Mouse (Mus musculus): ENCODE results near the gene Hsd11b2. TPM values are rescaled to one million over a fixed set of nuclear protein-coding genes. Genes with fewer than 3 reads are reported as not detected.

Gene Hsd11b2
- polyA plus RNA-seq, 1 experiment from 2014 or later = 3.8 TPM

DNA sequence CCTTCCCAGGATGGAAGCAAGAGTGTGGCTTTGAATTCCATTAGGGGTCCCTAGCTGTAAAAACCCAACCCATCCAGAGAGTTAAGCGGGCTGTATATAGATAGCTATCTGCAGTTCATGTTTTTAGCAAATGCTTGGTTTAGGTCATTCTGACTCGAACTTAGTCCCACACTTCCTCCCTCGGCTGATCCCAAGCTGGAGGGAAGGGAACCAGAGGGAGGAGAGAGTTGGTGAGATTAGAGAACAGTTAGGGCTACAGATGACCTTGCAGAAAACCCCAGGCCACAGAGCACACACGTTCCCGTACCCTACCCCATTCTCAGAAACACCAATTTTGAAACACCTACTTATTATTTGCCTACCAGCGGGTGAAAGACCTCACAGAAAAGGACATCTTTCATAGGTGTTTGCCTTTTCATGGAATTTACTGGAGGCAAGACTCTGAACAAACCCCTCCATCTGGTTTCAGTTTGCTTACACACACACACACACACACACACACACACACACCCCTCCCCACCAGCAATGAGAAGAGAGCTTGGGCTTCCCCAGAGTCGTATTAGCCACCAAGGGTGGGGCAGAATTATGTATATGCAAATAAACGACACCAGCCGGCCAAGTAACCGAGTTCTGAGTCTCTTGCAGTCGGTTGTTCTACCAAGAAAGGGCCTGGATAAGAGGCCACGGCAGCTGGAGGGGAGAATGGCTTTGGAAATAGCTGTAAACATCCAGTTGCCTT is 8.4 kb upstream of the Hsd11b2 start:
- DNase-seq (ENCODE audit: low spot score) (no peak), ATAC-seq (replicated peaks; ENCODE audit: low FRiP score, low TSS enrichment, low read depth) (no peak)
- no peak overlapping the region for H3K4me3 ChIP-seq (ENCODE audit: low read depth, low read length)
- no peak overlapping the region for H3K27ac ChIP-seq (ENCODE audit: low read depth)
- H3K9ac ChIP-seq (ENCODE audit: low read length) = no peak overlapping the region
- no peaks in the 10 kb centered on the region for H3K27me3 ChIP-seq (replicated peaks; ENCODE audit: control insufficient read depth, insufficient read depth, low read length)
- no peaks in the 10 kb centered on the region for H3K9me3 ChIP-seq (ENCODE audit: control insufficient read depth, low read length)
- H3K4me2 ChIP-seq (ENCODE audit: low read length) = no peak overlapping the region
- no peaks in the 10 kb centered on the region for H3K36me3 ChIP-seq (ENCODE audit: control insufficient read depth, insufficient read depth, low read length)
- 40% methylated on average over 12 of the region's 12 CpGs for WGBS
- H3K4me1 ChIP-seq (replicated peaks; ENCODE audit: control insufficient read depth, insufficient read depth, low read length) = no peaks in the 10 kb centered on the region

GRCm38 (mm10) chr8:105514194-105514593 is 4.4 kb upstream of the Hsd11b2 start:
- Histone ChIP-seq H3K27ac (ENCODE audit: low read depth) (no peak overlapping the region), H3K27me3 (replicated peaks; ENCODE audit: control insufficient read depth, insufficient read depth, low read length) (0 out of 2 replicates have a peak, but pooled peaks cover 3% of the 10 kb centered on the region), H3K9me3 (ENCODE audit: control insufficient read depth, low read length) (no peaks in the 10 kb centered on the region), H3K4me2 (ENCODE audit: low read length) (no peak overlapping the region), H3K9ac (ENCODE audit: low read length) (no peak overlapping the region), H3K36me3 (ENCODE audit: control insufficient read depth, insufficient read depth, low read length) (no peaks in the 10 kb centered on the region), H3K4me1 (replicated peaks; ENCODE audit: control insufficient read depth, insufficient read depth, low read length) (peaks cover 11% of the 10 kb centered on the region; the same call in 1 of the 2 replicates), H3K4me3 (ENCODE audit: low read depth, low read length) (no peak overlapping the region)
- whole genome bisulfite sequencing = 86% methylated on average over 6 of the region's 6 CpGs
- DNase-seq (ENCODE audit: low spot score) = no peak
- no peak for ATAC-seq (replicated peaks; ENCODE audit: low FRiP score, low TSS enrichment, low read depth)

GRCm38 (mm10) chr8:105514656-105515055 is 3.9 kb upstream of the Hsd11b2 start:
- DNase-seq (ENCODE audit: low spot score) (no peak), ATAC-seq (replicated peaks; ENCODE audit: low FRiP score, low TSS enrichment, low read depth) (no peak)
- H3K4me3 ChIP-seq (ENCODE audit: low read depth, low read length) = no peak overlapping the region
- peaks cover 16% of the 10 kb centered on the region for H3K4me1 ChIP-seq (replicated peaks; ENCODE audit: control insufficient read depth, insufficient read depth, low read length)
- no peak overlapping the region for H3K4me2 ChIP-seq (ENCODE audit: low read length)
- no peak overlapping the region for H3K27ac ChIP-seq (ENCODE audit: low read depth)
- no peak overlapping the region for H3K9ac ChIP-seq (ENCODE audit: low read length)
- H3K27me3 ChIP-seq (replicated peaks; ENCODE audit: control insufficient read depth, insufficient read depth, low read length) = 0 out of 2 replicates have a peak, but pooled peaks cover 3% of the 10 kb centered on the region
- no peaks in the 10 kb centered on the region for H3K36me3 ChIP-seq (ENCODE audit: control insufficient read depth, insufficient read depth, low read length)
- WGBS = 63% methylated on average over 5 of the region's 5 CpGs
- no peaks in the 10 kb centered on the region for H3K9me3 ChIP-seq (ENCODE audit: control insufficient read depth, low read length)

DNA sequence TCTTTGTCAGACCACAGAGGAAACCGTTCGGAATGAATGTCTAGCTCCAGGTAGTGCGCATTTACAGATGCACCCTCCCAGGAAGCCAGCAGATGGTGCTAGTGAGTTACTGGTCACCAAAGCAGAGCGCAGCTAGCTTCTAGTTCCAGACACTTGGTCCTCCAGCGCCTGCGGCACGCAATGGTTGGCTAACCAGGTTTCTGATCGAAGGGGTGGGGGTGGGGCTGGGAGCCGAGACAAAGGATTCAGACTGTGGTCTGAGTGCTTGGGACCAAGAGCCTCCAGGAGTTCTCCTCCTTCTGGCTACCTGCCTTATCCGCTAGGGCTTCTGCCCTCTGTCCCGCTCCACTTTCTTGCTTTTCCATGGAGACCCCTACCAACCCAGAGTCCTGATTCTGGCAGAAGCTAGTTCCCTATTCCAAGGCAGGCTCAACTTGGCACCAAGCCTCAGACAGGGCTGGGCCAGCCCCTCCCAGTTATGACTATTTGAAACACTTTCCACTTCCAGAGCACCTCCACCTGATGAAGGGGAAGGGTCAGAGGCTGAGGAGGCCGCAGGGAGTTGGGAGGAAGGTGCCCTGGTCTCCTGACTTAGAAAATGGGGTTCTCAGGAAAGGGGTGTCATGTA is 2.4 kb upstream of the Hsd11b2 start:
- peak; percentile 24; the same call in 1 of the 2 replicates for ATAC-seq (replicated peaks; ENCODE audit: low FRiP score, low TSS enrichment, low read depth)

GRCm38 (mm10) chr8:105517346-105517745 is 1.2 kb upstream of the Hsd11b2 start:
- 30% methylated on average over 8 of the region's 8 CpGs for WGBS
- Histone ChIP-seq H3K36me3 (ENCODE audit: control insufficient read depth, insufficient read depth, low read length) (no peaks in the 10 kb centered on the region), H3K4me1 (replicated peaks; ENCODE audit: control insufficient read depth, insufficient read depth, low read length) (peaks cover 36% of the 10 kb centered on the region), H3K27ac (ENCODE audit: low read depth) (no peak overlapping the region), H3K4me2 (ENCODE audit: low read length) (peak overlapping the region; percentile 22; the same call in 1 of the 2 replicates), H3K4me3 (ENCODE audit: low read depth, low read length) (no peak overlapping the region), H3K27me3 (replicated peaks; ENCODE audit: control insufficient read depth, insufficient read depth, low read length) (0 out of 2 replicates have a peak, but pooled peaks cover 3% of the 10 kb centered on the region), H3K9ac (ENCODE audit: low read length) (no peak overlapping the region), H3K9me3 (ENCODE audit: control insufficient read depth, low read length) (no peaks in the 10 kb centered on the region)
- DNase-seq (ENCODE audit: low spot score) = no peak
- no peak for ATAC-seq (replicated peaks; ENCODE audit: low FRiP score, low TSS enrichment, low read depth)

More for the DNA sequence above, 2.4 kb upstream of the Hsd11b2 start:
- no peak overlapping the region for H3K27ac ChIP-seq (ENCODE audit: low read depth)
- peaks cover 30% of the 10 kb centered on the region for H3K4me1 ChIP-seq (replicated peaks; ENCODE audit: control insufficient read depth, insufficient read depth, low read length)
- no peak overlapping the region for H3K9ac ChIP-seq (ENCODE audit: low read length)
- H3K4me2 ChIP-seq (ENCODE audit: low read length) = peak overlapping the region; percentile 33; the same call in 1 of the 2 replicates
- DNase-seq (ENCODE audit: low spot score) = peak; percentile 89
- H3K27me3 ChIP-seq (replicated peaks; ENCODE audit: control insufficient read depth, insufficient read depth, low read length) = 0 out of 2 replicates have a peak, but pooled peaks cover 3% of the 10 kb centered on the region
- H3K36me3 ChIP-seq (ENCODE audit: control insufficient read depth, insufficient read depth, low read length) = no peaks in the 10 kb centered on the region
- WGBS = 11% methylated on average over 12 of the region's 12 CpGs
- no peak overlapping the region for H3K4me3 ChIP-seq (ENCODE audit: low read depth, low read length)
- H3K9me3 ChIP-seq (ENCODE audit: control insufficient read depth, low read length) = no peaks in the 10 kb centered on the region

GRCm38 (mm10) chr8:105519591-105519990 is 1.0 kb downstream of the Hsd11b2 start:
- 0 out of 2 replicates have a peak, but pooled peaks cover 3% of the 10 kb centered on the region for H3K27me3 ChIP-seq (replicated peaks; ENCODE audit: control insufficient read depth, insufficient read depth, low read length)
- no peak overlapping the region for H3K27ac ChIP-seq (ENCODE audit: low read depth)
- H3K36me3 ChIP-seq (ENCODE audit: control insufficient read depth, insufficient read depth, low read length) = peaks cover 9% of the 10 kb centered on the region
- no peaks in the 10 kb centered on the region for H3K9me3 ChIP-seq (ENCODE audit: control insufficient read depth, low read length)
- H3K4me3 ChIP-seq (ENCODE audit: low read depth, low read length) = peak overlapping the region; percentile 54
- no peak for ATAC-seq (replicated peaks; ENCODE audit: low FRiP score, low TSS enrichment, low read depth)
- no peak for DNase-seq (ENCODE audit: low spot score)
- H3K4me2 ChIP-seq (ENCODE audit: low read length) = peak overlapping the region; percentile 99
- WGBS = 9% methylated on average over 2 of the region's 2 CpGs
- H3K9ac ChIP-seq (ENCODE audit: low read length) = no peak overlapping the region
- peaks cover 44% of the 10 kb centered on the region for H3K4me1 ChIP-seq (replicated peaks; ENCODE audit: control insufficient read depth, insufficient read depth, low read length)

GRCm38 (mm10) chr8:105520521-105520920 is 2.0 kb downstream of the Hsd11b2 start:
- Histone ChIP-seq H3K27me3 (replicated peaks; ENCODE audit: control insufficient read depth, insufficient read depth, low read length) (0 out of 2 replicates have a peak, but pooled peaks cover 3% of the 10 kb centered on the region), H3K9me3 (ENCODE audit: control insufficient read depth, low read length) (no peaks in the 10 kb centered on the region), H3K27ac (ENCODE audit: low read depth) (no peak overlapping the region), H3K4me1 (replicated peaks; ENCODE audit: control insufficient read depth, insufficient read depth, low read length) (peaks cover 44% of the 10 kb centered on the region), H3K4me2 (ENCODE audit: low read length) (no peak overlapping the region), H3K36me3 (ENCODE audit: control insufficient read depth, insufficient read depth, low read length) (peaks cover 18% of the 10 kb centered on the region), H3K9ac (ENCODE audit: low read length) (no peak overlapping the region), H3K4me3 (ENCODE audit: low read depth, low read length) (no peak overlapping the region)
- WGBS = 31% methylated on average over 5 of the region's 5 CpGs
- ATAC-seq (replicated peaks; ENCODE audit: low FRiP score, low TSS enrichment, low read depth) = no peak
- no peak for DNase-seq (ENCODE audit: low spot score)

GRCm38 (mm10) chr8:105521061-105521460 is 2.5 kb downstream of the Hsd11b2 start:
- no peaks in the 10 kb centered on the region for H3K9me3 ChIP-seq (ENCODE audit: control insufficient read depth, low read length)
- peaks cover 44% of the 10 kb centered on the region for H3K4me1 ChIP-seq (replicated peaks; ENCODE audit: control insufficient read depth, insufficient read depth, low read length)
- DNase-seq (ENCODE audit: low spot score) = no peak
- whole genome bisulfite sequencing = 4% methylated on average over 3 of the region's 3 CpGs
- no peak for ATAC-seq (replicated peaks; ENCODE audit: low FRiP score, low TSS enrichment, low read depth)
- no peak overlapping the region for H3K9ac ChIP-seq (ENCODE audit: low read length)
- peaks cover 21% of the 10 kb centered on the region for H3K36me3 ChIP-seq (ENCODE audit: control insufficient read depth, insufficient read depth, low read length)
- H3K27ac ChIP-seq (ENCODE audit: low read depth) = no peak overlapping the region
- no peak overlapping the region for H3K4me3 ChIP-seq (ENCODE audit: low read depth, low read length)
- 0 out of 2 replicates have a peak, but pooled peaks cover 3% of the 10 kb centered on the region for H3K27me3 ChIP-seq (replicated peaks; ENCODE audit: control insufficient read depth, insufficient read depth, low read length)
- no peak overlapping the region for H3K4me2 ChIP-seq (ENCODE audit: low read length)

Measured in intestine, embryonic 14.5 days (tissue).